Mouse (Mus musculus) CH12.LX (cell line): ENCODE results near the gene Cfap61.

Source experiments
- CTCF ChIP-seq, 2 experiments: IDR thresholded peaks in 1 of 2; conservative IDR thresholded peaks in 1 of 2; 2 replicates each; pipeline ENCODE4 v1.5.1; 2011 to 2012; ENCODE audit warnings: low read depth in 2 of 2, low read length in 2 of 2, improper control_type of control experiment in 1 of 2, inconsistent platforms in 1 of 2, mild to moderate bottlenecking in 1 of 2, moderate library complexity in 1 of 2
- EP300 ChIP-seq: IDR thresholded peaks from 2 replicates; pipeline ENCODE4 v1.6.1; 2011; ENCODE audit warnings: low read length, improper control_type of control experiment
- MAFK ChIP-seq: IDR thresholded peaks from 2 replicates; pipeline ENCODE4 v1.6.1; 2011; ENCODE audit warnings: low read length, improper control_type of control experiment; ENCODE audit not compliant: insufficient replicate concordance
- MAX ChIP-seq: IDR thresholded peaks from 2 replicates; pipeline ENCODE4 v1.6.1; 2011; ENCODE audit warnings: low read length, improper control_type of control experiment
- MEF2A ChIP-seq: IDR thresholded peaks from 2 replicates; pipeline ENCODE4 v1.6.1; 2014; ENCODE audit warnings: low read depth, mild to moderate bottlenecking, inconsistent platforms, low read length, improper control_type of control experiment, borderline replicate concordance
- POLR2A ChIP-seq: IDR thresholded peaks from 2 replicates; pipeline ENCODE4 v1.6.1; 2011; ENCODE audit warnings: low read depth, mild to moderate bottlenecking, improper control_type of control experiment, low read length
- RCOR1 ChIP-seq: conservative IDR thresholded peaks from 2 replicates; pipeline ENCODE4 v1.6.1; 2012; ENCODE audit warnings: low read depth, mild to moderate bottlenecking, inconsistent platforms, low read length, improper control_type of control experiment
- SMC3 ChIP-seq: IDR thresholded peaks from 2 replicates; pipeline ENCODE4 v1.6.1; 2011; ENCODE audit warnings: low read depth, low read length, improper control_type of control experiment
- TCF12 ChIP-seq: IDR thresholded peaks from 2 replicates; pipeline ENCODE4 v1.6.1; 2014; ENCODE audit warnings: low read depth, mild to moderate bottlenecking, inconsistent platforms, low read length, improper control_type of control experiment

DNA sequence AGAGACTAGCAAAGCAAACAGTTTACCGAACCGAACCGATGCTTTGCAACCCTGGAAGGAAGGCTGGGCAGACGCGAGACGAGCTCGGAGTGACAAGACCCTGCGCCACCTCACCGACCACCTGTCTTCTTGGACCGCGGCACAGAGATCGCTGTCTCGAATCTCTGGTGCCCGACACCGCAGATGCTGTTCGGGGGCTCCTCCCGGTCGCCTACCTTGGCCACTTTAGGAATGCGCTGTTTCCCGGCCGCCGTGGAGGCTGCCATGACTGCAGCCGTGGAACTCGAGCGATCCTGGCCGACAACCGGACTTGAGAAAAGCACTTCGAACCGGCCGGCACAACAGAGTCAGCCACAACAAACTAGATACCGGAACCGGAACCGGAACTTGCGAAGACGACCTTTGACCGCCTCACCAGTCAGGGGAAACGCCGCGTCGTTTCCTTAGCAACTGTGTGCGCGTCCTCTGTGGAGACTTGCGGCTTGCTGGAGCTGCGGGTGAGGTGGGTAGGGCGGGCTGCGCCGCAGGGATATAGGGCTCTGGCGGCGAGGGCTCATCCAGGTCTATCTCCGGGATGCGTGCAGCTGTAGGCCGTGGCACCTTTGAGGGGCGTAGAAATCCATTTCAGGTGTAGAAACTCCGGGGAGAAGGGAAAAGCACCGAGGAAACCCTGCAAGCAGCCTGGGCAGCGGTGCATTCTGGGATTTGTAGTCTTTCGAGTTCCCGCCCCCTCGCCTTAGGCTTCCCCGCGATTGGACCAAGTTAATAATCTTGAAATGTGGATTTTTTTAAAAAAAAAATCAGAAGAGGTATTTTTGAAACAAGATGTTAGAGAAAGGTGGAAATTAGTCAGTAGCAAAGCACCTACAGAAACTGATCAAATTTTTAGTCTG is at the start of gene Cfap61, which contains the start of gene Crnkl1:
- TF ChIP-seq MAX (no peak), MAFK (no peak), POLR2A (peak; percentile 68), TCF12 (0 out of 2 replicates have a peak, but pooled peaks have one; percentile 27), CTCF (conservative IDR thresholded peaks at IDR 0.05 in 1 of 2, IDR thresholded peaks at IDR 0.05 in 1 of 2; ENCODE audit: low read depth in 2 of 2, low read length in 2 of 2) (no peak), SMC3 (no peak), MEF2A (peak; percentile 40; the same call in 1 of the 2 replicates), EP300 (no peak), RCOR1 (no peak)
